Mouse (Mus musculus) induced T-regulatory cell, adult 2 months (primary cell): Measurements from ENCODE around the gene Gm21954.

ENCODE experiments used
- DNase-seq: peaks from one replicate; pipeline ENCODE4 v3.0.0-alpha.2; 2012; ENCODE audit warnings: low read depth

Gm21954 gene

DNA sequence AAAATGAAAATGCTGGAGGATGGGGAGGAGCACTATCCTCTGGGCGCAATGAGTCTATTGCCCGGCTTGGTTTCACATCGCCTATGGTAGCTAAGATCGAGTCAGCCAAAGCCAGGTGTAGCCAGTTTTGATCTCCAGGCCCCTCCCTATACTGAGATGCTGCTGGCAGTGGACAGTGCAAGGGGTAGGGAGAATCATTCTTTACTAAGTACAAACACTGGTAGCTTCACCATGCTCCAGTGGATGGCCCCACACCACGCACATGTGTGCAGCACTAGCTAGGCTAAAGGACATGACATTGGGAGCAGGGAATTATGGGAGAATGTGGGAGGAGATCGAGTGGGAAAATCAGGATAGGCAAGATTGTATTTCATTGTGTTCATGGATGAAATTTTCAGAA is 53.2 kb downstream of the Gm21954 start:
- no peak for DNase-seq

DNA sequence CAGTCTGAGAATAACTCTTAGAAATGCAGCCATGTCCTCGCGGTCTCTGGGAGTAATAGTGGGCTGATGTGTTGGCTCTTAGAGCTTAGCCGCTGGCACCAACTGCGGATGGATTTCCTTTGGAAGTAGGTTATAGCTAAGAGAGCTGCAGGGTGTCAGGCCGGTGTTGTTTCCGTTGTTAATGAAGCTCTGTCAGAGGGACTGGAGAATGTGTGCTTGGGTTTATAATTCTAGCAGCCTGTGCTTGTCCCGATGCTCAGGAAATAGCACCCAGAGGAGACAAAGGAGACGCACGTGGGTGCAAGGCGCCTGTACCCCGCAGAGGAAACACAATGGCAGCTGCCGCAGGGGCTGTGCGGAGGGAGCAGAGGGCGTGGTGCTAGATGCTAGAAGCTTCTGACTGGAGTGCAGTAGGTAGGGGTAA is 56.5 kb downstream of the Gm21954 start:
- DNase-seq = no peak
